Mouse (Mus musculus) embryonic facial prominence, embryonic 11.5 days (tissue): ENCODE measurements around the gene Atxn1. TPM values are rescaled to one million over a fixed set of nuclear protein-coding genes. Genes with fewer than 3 reads are reported as not detected.

ENCODE experiments used
- ATAC-seq: fragments of 200-750 bp; cut with Nextera tagmentation; replicated peaks from 2 replicates; pipeline ENCODE4 v1.8.0; 2017; ENCODE audit warnings: low read depth; ENCODE audit not compliant: insufficient number of reproducible peaks, low FRiP score, low TSS enrichment
- DNase-seq: peaks from one replicate; pipeline ENCODE4 v3.0.0-alpha.2; 2015; ENCODE audit warnings: low spot score
- H3K27ac ChIP-seq: fragments of 300-500 bp; sonication (generic); replicated peaks from 2 replicates; pipeline ENCODE4 v1.5.1; 2014; ENCODE audit warnings: mild to moderate bottlenecking, low read depth, low read length, control low read depth
- H3K27me3 ChIP-seq: fragments of 300-500 bp; sonication (generic); 2 replicates; pipeline ENCODE4 v1.6.1; 2014; ENCODE audit warnings: mild to moderate bottlenecking, low read length, moderate library complexity, mixed read lengths; ENCODE audit not compliant: control insufficient read depth, insufficient read depth
- H3K36me3 ChIP-seq: fragments of 300-500 bp; sonication (generic); replicated peaks from 2 replicates; pipeline ENCODE4 v1.6.1; 2014; ENCODE audit warnings: low read depth, mild to moderate bottlenecking, low read length, moderate library complexity, mixed read lengths; ENCODE audit not compliant: control insufficient read depth, insufficient read depth
- H3K4me1 ChIP-seq: fragments of 300-500 bp; sonication (generic); 2 replicates; pipeline ENCODE4 v1.6.1; 2014; ENCODE audit warnings: low read length, mixed read lengths; ENCODE audit not compliant: control insufficient read depth, insufficient read depth
- H3K4me2 ChIP-seq: fragments of 300-500 bp; sonication (generic); 2 replicates; pipeline ENCODE4 v1.6.1; 2014; ENCODE audit warnings: low read depth, mild to moderate bottlenecking, control low read depth, low read length, moderate library complexity
- H3K4me3 ChIP-seq: fragments of 300-500 bp; sonication (generic); 2 replicates; pipeline ENCODE4 v1.5.1; 2014; ENCODE audit warnings: low read depth, low read length, control low read depth
- H3K9ac ChIP-seq: fragments of 300-500 bp; sonication (generic); replicated peaks from 2 replicates; pipeline ENCODE4 v1.6.1; 2014; ENCODE audit warnings: mild to moderate bottlenecking, control low read depth, low read length
- H3K9me3 ChIP-seq: fragments of 300-500 bp; sonication (generic); replicated peaks from 2 replicates; pipeline ENCODE4 v1.6.1; 2016; ENCODE audit warnings: mild to moderate bottlenecking, low read length, inconsistent platforms, mixed read lengths; ENCODE audit not compliant: control insufficient read depth
- WGBS: fragments of 180-500 bp; shearing (Covaris S2); extraction: QIAGEN DNeasy Blood & Tissue Kit; methylation state at CpG from one replicate; pipeline ENCODE4 v1.1.7; 2014; 5-methylcytosine and 5-hydroxymethylcytosine counted together
- polyA plus RNA-seq: library from polyadenylated mRNA; unstranded; fragments of >200 nt; fragmentation: Nextera tagmentation; extraction: Ambion mirVana; gene quantifications from 2 replicates; pipeline ENCODE4 v1.2.1, GENCODE M21; 2014

The Atxn1 gene
- polyA plus RNA-seq, 1 experiment from 2014 or later = 1.3 TPM

- Histone ChIP-seq H3K4me1 (peaks cover 2% of the 10 kb centered on the region; the same call in 1 of the 2 replicates), H3K27ac (no peak overlapping the region), H3K4me3 (no peak overlapping the region), H3K4me2 (no peak overlapping the region), H3K9me3 (no peaks in the 10 kb centered on the region), H3K27me3 (no peaks in the 10 kb centered on the region), H3K36me3 (no peaks in the 10 kb centered on the region), H3K9ac (no peak overlapping the region)
- ATAC-seq = no peak
- WGBS = 83% methylated on average over 12 of the region's 12 CpGs
- no peak for DNase-seq
Observed at GRCm38 (mm10) chr13:45630518-45631290, 334.1 kb downstream of the Atxn1 start.

GRCm38 (mm10) chr13:45629750-45630149, 335.1 kb downstream of the Atxn1 start:
- ATAC-seq (no peak), DNase-seq (no peak)
- no peak overlapping the region for H3K9ac ChIP-seq
- no peaks in the 10 kb centered on the region for H3K36me3 ChIP-seq
- H3K9me3 ChIP-seq = no peaks in the 10 kb centered on the region
- H3K27me3 ChIP-seq = no peaks in the 10 kb centered on the region
- H3K4me2 ChIP-seq = no peak overlapping the region
- no peak overlapping the region for H3K4me3 ChIP-seq
- peaks cover 2% of the 10 kb centered on the region; the same call in 1 of the 2 replicates for H3K4me1 ChIP-seq
- H3K27ac ChIP-seq = no peak overlapping the region
- WGBS = 68% methylated on average over 1 of the region's 1 CpGs

- Histone ChIP-seq H3K4me2 (no peak overlapping the region), H3K4me3 (no peak overlapping the region), H3K4me1 (peaks cover 2% of the 10 kb centered on the region; the same call in 1 of the 2 replicates), H3K27ac (no peak overlapping the region), H3K27me3 (no peaks in the 10 kb centered on the region), H3K36me3 (no peaks in the 10 kb centered on the region), H3K9ac (no peak overlapping the region), H3K9me3 (no peaks in the 10 kb centered on the region)
- ATAC-seq (no peak), DNase-seq (no peak)
- 71% methylated on average over 8 of the region's 8 CpGs for WGBS
Observed at GRCm38 (mm10) chr13:45628341-45628740, 336.5 kb downstream of the Atxn1 start.

GRCm38 (mm10) chr13:45627206-45627751, 337.5 kb downstream of the Atxn1 start:
- H3K4me3 ChIP-seq = no peak overlapping the region
- H3K9ac ChIP-seq = no peak overlapping the region
- no peak for ATAC-seq
- no peak for DNase-seq
- H3K27ac ChIP-seq = no peak overlapping the region
- H3K27me3 ChIP-seq = no peaks in the 10 kb centered on the region
- no peaks in the 10 kb centered on the region for H3K36me3 ChIP-seq
- H3K4me1 ChIP-seq = peaks cover 2% of the 10 kb centered on the region; the same call in 1 of the 2 replicates
- H3K9me3 ChIP-seq = no peaks in the 10 kb centered on the region
- WGBS = 60% methylated on average over 8 of the region's 8 CpGs
- no peak overlapping the region for H3K4me2 ChIP-seq

- Histone ChIP-seq H3K36me3 (no peaks in the 10 kb centered on the region), H3K4me1 (peaks cover 2% of the 10 kb centered on the region; the same call in 1 of the 2 replicates), H3K27me3 (no peaks in the 10 kb centered on the region), H3K4me3 (no peak overlapping the region), H3K4me2 (no peak overlapping the region), H3K9me3 (no peaks in the 10 kb centered on the region), H3K9ac (no peak overlapping the region), H3K27ac (no peak overlapping the region)
- 89% methylated on average over 5 of the region's 5 CpGs for WGBS
- DNase-seq (no peak), ATAC-seq (no peak)
Observed at GRCm38 (mm10) chr13:45625740-45626139, 339.1 kb downstream of the Atxn1 start.

- H3K36me3 ChIP-seq = no peaks in the 10 kb centered on the region
- no peak overlapping the region for H3K27ac ChIP-seq
- no peak overlapping the region for H3K4me2 ChIP-seq
- peaks cover 2% of the 10 kb centered on the region; the same call in 1 of the 2 replicates for H3K4me1 ChIP-seq
- H3K9ac ChIP-seq = no peak overlapping the region
- no peaks in the 10 kb centered on the region for H3K9me3 ChIP-seq
- no peak overlapping the region for H3K4me3 ChIP-seq
- DNase-seq (no peak), ATAC-seq (no peak)
- H3K27me3 ChIP-seq = no peaks in the 10 kb centered on the region
- 75% methylated on average over 1 of the region's 1 CpGs for WGBS
Observed at GRCm38 (mm10) chr13:45623846-45624245, 341.0 kb downstream of the Atxn1 start.

- H3K9ac ChIP-seq = no peak overlapping the region
- no peak overlapping the region for H3K27ac ChIP-seq
- no peaks in the 10 kb centered on the region for H3K36me3 ChIP-seq
- H3K9me3 ChIP-seq = no peaks in the 10 kb centered on the region
- ATAC-seq (no peak), DNase-seq (no peak)
- WGBS = 90% methylated on average over 4 of the region's 4 CpGs
- no peak overlapping the region for H3K4me2 ChIP-seq
- peaks cover 2% of the 10 kb centered on the region; the same call in 1 of the 2 replicates for H3K4me1 ChIP-seq
- no peaks in the 10 kb centered on the region for H3K27me3 ChIP-seq
- no peak overlapping the region for H3K4me3 ChIP-seq
Observed at GRCm38 (mm10) chr13:45622871-45623546, 341.8 kb downstream of the Atxn1 start.

- Histone ChIP-seq H3K9me3 (no peaks in the 10 kb centered on the region), H3K4me2 (no peak overlapping the region), H3K9ac (no peak overlapping the region), H3K4me3 (no peak overlapping the region), H3K36me3 (no peaks in the 10 kb centered on the region), H3K27me3 (no peaks in the 10 kb centered on the region), H3K4me1 (no peaks in the 10 kb centered on the region), H3K27ac (no peak overlapping the region)
- DNase-seq (no peak), ATAC-seq (no peak)
- WGBS = 81% methylated on average over 12 of the region's 12 CpGs
Observed at GRCm38 (mm10) chr13:45620687-45621086, 344.1 kb downstream of the Atxn1 start.
